ENCODE assay signal across 8 mouse cellular contexts in genomic region chr5:135879449-135880158, GRCm38 (mm10). TPM values are rescaled to one million over a fixed set of nuclear protein-coding genes. Genes with fewer than 3 reads are reported as not detected.
DNase-seq lines count a peak whose midpoint lies in the region; ATAC-seq and TF ChIP-seq lines count a peak whose summit lies in the region.

No protein-coding gene starts in this region.

- ATAC-seq in hindbrain, embryonic 15.5 days (ENCODE audit: low FRiP score, low read depth) = 0 out of 2 replicates have a peak, but pooled peaks have one; percentile 1
- ATAC-seq in hindbrain, embryonic 11.5 days (ENCODE audit: low FRiP score) = no peak
- peak; percentile 74 for ATAC-seq in erythroblast, adult 5-6 weeks (replicated peaks; ENCODE audit: low FRiP score, poor library complexity, severe bottlenecking)
- ATAC-seq in lung, embryonic 15.5 days (ENCODE audit: borderline replicate concordance, extremely low read depth, low FRiP score, low TSS enrichment) = peak; percentile 81
- no peak for ATAC-seq in CD4-positive, CD25-positive, alpha-beta regulatory T cell, adult 4 months

- TF ChIP-seq CTCF in testis, adult 2 months (IDR thresholded peaks at IDR 0.05; ENCODE audit: control insufficient read depth, insufficient read depth, insufficient replicate concordance, low read depth, low read length) = no peak

- DNase-seq in hindbrain, embryonic 11.5 days (ENCODE audit: low spot score) = no peak
- peak; percentile 82 for DNase-seq in Muller cell, postnatal 12 days (ENCODE audit: inconsistent ontology term)
- DNase-seq in heart, postnatal 25 days (ENCODE audit: low spot score) = peak; percentile 87

- H3K27ac ChIP-seq in hindbrain, embryonic 15.5 days (replicated peaks) = no peak overlapping the region
- H3K27ac ChIP-seq in hindbrain, embryonic 11.5 days (ENCODE audit: low read depth, low read length) = no peak overlapping the region
- H3K27ac ChIP-seq in lung, embryonic 15.5 days = peak overlapping the region; percentile 45
- H3K27ac ChIP-seq in testis, adult 2 months (ENCODE audit: control insufficient read depth, insufficient read depth, low read depth, low read length) = peak overlapping the region; percentile 71

- H3K9ac ChIP-seq in hindbrain, embryonic 15.5 days = no peak overlapping the region
- H3K9ac ChIP-seq in hindbrain, embryonic 11.5 days (ENCODE audit: low read depth, low read length) = no peak overlapping the region
- no peak overlapping the region for H3K9ac ChIP-seq in lung, embryonic 15.5 days

- whole genome bisulfite sequencing in hindbrain, embryonic 15.5 days = 41% methylated on average over 13 of the region's 13 CpGs
- WGBS in hindbrain, embryonic 11.5 days = 71% methylated on average over 13 of the region's 13 CpGs
- WGBS in lung, embryonic 15.5 days = 20% methylated on average over 13 of the region's 13 CpGs

- intact Hi-C loops in heart, postnatal 25 days (cut with DNase I) = loop anchor here (5.0 kb wide), 1 partner anchor 183 kb away; no protein-coding TSS in a partner anchor

- H3K27me3 ChIP-seq in hindbrain, embryonic 15.5 days = no peaks in the 10 kb centered on the region
- no peaks in the 10 kb centered on the region for H3K27me3 ChIP-seq in hindbrain, embryonic 11.5 days (ENCODE audit: control insufficient read depth, insufficient read depth, low read length)
- H3K27me3 ChIP-seq in lung, embryonic 15.5 days = no peaks in the 10 kb centered on the region
- no peaks in the 10 kb centered on the region for H3K27me3 ChIP-seq in testis, adult 2 months (ENCODE audit: control insufficient read depth, insufficient read depth, low read length)

- peaks cover 23% of the 10 kb centered on the region for H3K4me1 ChIP-seq in hindbrain, embryonic 15.5 days (replicated peaks)
- no peaks in the 10 kb centered on the region for H3K4me1 ChIP-seq in hindbrain, embryonic 11.5 days (replicated peaks; ENCODE audit: control insufficient read depth, insufficient read depth, low read length)
- H3K4me1 ChIP-seq in lung, embryonic 15.5 days = peaks cover 21% of the 10 kb centered on the region
- H3K4me1 ChIP-seq in testis, adult 2 months (ENCODE audit: control insufficient read depth, insufficient read depth, low read length) = peaks cover 6% of the 10 kb centered on the region

- no peaks in the 10 kb centered on the region for H3K36me3 ChIP-seq in hindbrain, embryonic 15.5 days
- H3K36me3 ChIP-seq in hindbrain, embryonic 11.5 days (ENCODE audit: control insufficient read depth, insufficient read depth, low read length) = no peaks in the 10 kb centered on the region
- H3K36me3 ChIP-seq in lung, embryonic 15.5 days = no peaks in the 10 kb centered on the region
- H3K36me3 ChIP-seq in testis, adult 2 months (ENCODE audit: control insufficient read depth, insufficient read depth, low read length) = no peaks in the 10 kb centered on the region

- H3K9me3 ChIP-seq in hindbrain, embryonic 15.5 days = no peaks in the 10 kb centered on the region
- no peaks in the 10 kb centered on the region for H3K9me3 ChIP-seq in hindbrain, embryonic 11.5 days (ENCODE audit: control insufficient read depth, low read length)
- no peaks in the 10 kb centered on the region for H3K9me3 ChIP-seq in lung, embryonic 15.5 days

- peak; percentile 3; the same call in 1 of the 2 replicates for TF ChIP-seq POLR2A in testis, adult 2 months (IDR thresholded peaks at IDR 0.05; ENCODE audit: control insufficient read depth, low read depth, low read length)

- no peak overlapping the region for H3K4me2 ChIP-seq in hindbrain, embryonic 15.5 days
- H3K4me2 ChIP-seq in hindbrain, embryonic 11.5 days (replicated peaks; ENCODE audit: low read depth, low read length) = no peak overlapping the region
- no peak overlapping the region for H3K4me2 ChIP-seq in lung, embryonic 15.5 days

- no peak overlapping the region for H3K4me3 ChIP-seq in hindbrain, embryonic 15.5 days
- H3K4me3 ChIP-seq in hindbrain, embryonic 11.5 days (ENCODE audit: low read depth, low read length) = no peak overlapping the region
- H3K4me3 ChIP-seq in lung, embryonic 15.5 days = no peak overlapping the region
- H3K4me3 ChIP-seq in testis, adult 2 months (ENCODE audit: control insufficient read depth, low read depth, low read length) = no peak overlapping the region

RNA-seq across cellular contexts. Expression of gene Hspb1, which starts 8.1 kb away (rescaled TPM):
- polyA plus RNA-seq in hindbrain, embryonic 15.5 days (2015; fragmentation: Nextera tagmentation; extraction: Ambion mirVana) = 14.8 and 16.6 TPM in 2 replicates
- polyA plus RNA-seq in hindbrain, embryonic 11.5 days (2014; fragmentation: Nextera tagmentation; extraction: Ambion mirVana) = 16.6 and 26.1 TPM in 2 replicates
- not detected in 2 replicates for total RNA-seq in erythroblast, adult 5-6 weeks (2015; ENCODE audit: low replicate concordance)
- not detected in 2 replicates for total RNA-seq in erythroblast, adult 5-6 weeks (2017; ENCODE audit: low replicate concordance)
- total RNA-seq in heart, postnatal 25 days (2021) = 100 to 1,000 TPM; 385 to 513 TPM
- polyA plus RNA-seq in lung, embryonic 15.5 days (2015; fragmentation: Nextera tagmentation; extraction: Ambion mirVana) = 114 and 129 TPM in 2 replicates
- 49.6 and 51.0 TPM in 2 replicates for polyA plus RNA-seq in testis, adult 2 months (2012; rRNA removed)
- 1 to 10 TPM in 1 of 2 experiments, not detected in 1; 1.3 TPM for polyA plus RNA-seq in CD4-positive, CD25-positive, alpha-beta regulatory T cell, adult 4 months (2017; shearing (Covaris generic))

RNA-seq across cellular contexts. Expression of gene Ywhag, which starts 54.8 kb away (rescaled TPM):
- polyA plus RNA-seq in hindbrain, embryonic 15.5 days (2015; fragmentation: Nextera tagmentation; extraction: Ambion mirVana) = 817 and 859 TPM in 2 replicates
- polyA plus RNA-seq in hindbrain, embryonic 11.5 days (2014; fragmentation: Nextera tagmentation; extraction: Ambion mirVana) = 204 and 208 TPM in 2 replicates
- total RNA-seq in erythroblast, adult 5-6 weeks (2015; ENCODE audit: low replicate concordance) = 14.8 and 40.5 TPM in 2 replicates
- total RNA-seq in erythroblast, adult 5-6 weeks (2017; ENCODE audit: low replicate concordance) = 17.3 and 17.9 TPM in 2 replicates
- total RNA-seq in heart, postnatal 25 days (2021) = 100 to 1,000 TPM; 285 to 296 TPM
- 144 and 156 TPM in 2 replicates for polyA plus RNA-seq in lung, embryonic 15.5 days (2015; fragmentation: Nextera tagmentation; extraction: Ambion mirVana)
- polyA plus RNA-seq in testis, adult 2 months (2012; rRNA removed) = 13.3 and 17.8 TPM in 2 replicates
- 10 to 100 TPM; 29.6 to 47.8 TPM for polyA plus RNA-seq in CD4-positive, CD25-positive, alpha-beta regulatory T cell, adult 4 months (2017; shearing (Covaris generic))

Comparison
In these comparisons a context has a peak if more than half of its experiments do, and no peak if none do; other contexts are left out.
1. ATAC-seq: peak in hindbrain, embryonic 15.5 days (single experiment), erythroblast, adult 5-6 weeks (single experiment) and lung, embryonic 15.5 days (single experiment); none in hindbrain, embryonic 11.5 days (single experiment) and CD4-positive, CD25-positive, alpha-beta regulatory T cell, adult 4 months (single experiment).
2. H3K27ac ChIP-seq: peak in lung, embryonic 15.5 days (single experiment) and testis, adult 2 months (single experiment); none in hindbrain, embryonic 15.5 days (single experiment) and hindbrain, embryonic 11.5 days (single experiment).